Mouse (Mus musculus): ENCODE data around the gene Nckap5. TPM values are rescaled to one million over a fixed set of nuclear protein-coding genes. Genes with fewer than 3 reads are reported as not detected.

Nckap5 gene
- total and polyA plus RNA-seq, 3 experiments, result not detected

DNA sequence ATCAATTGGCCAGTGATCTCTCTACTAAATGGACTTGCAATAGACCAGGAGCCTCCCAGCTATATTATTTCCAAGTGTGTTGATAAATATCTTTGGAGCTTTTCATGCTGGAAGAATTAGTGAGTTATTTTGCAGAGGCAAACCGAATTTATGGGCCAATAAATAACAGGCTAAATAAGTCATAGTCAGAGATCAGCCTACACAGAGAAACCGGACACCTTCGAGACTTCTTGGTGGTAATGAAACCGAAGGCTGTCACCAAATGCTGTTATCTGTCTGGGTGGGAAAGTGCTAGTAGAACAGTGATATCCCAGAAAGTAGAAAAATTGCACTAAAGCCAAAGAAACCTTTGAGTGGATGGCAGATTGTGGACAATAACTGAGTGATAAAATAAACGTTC is 213.6 kb downstream of the Nckap5 start:
- Histone ChIP-seq H3K9ac (ENCODE audit: insufficient read depth, low read depth) (no peak overlapping the region), H3K36me3 (replicated peaks in 1 of 2; ENCODE audit: control insufficient read depth in 1 of 2, insufficient read depth in 1 of 2, low read length in 1 of 2) (no peaks in the 10 kb centered on the region), H3K9me3 (replicated peaks; ENCODE audit: low read length) (peaks cover 57% of the 10 kb centered on the region), H3K4me1 (ENCODE audit: control insufficient read depth in 1 of 2, insufficient read depth in 2 of 2) (no peaks in the 10 kb centered on the region), H3K4me2 (ENCODE audit: insufficient read depth, low read depth, poor library complexity, severe bottlenecking) (no peak overlapping the region), H3K79me2 (replicated peaks; ENCODE audit: control insufficient read depth, extremely low read depth, insufficient read depth, poor library complexity, severe bottlenecking) (no peaks in the 10 kb centered on the region), H3K27ac (ENCODE audit: insufficient read depth, low read depth) (no peak overlapping the region), H3K27me3 (replicated peaks) (no peaks in the 10 kb centered on the region), H3K4me3 (replicated peaks in 1 of 3; ENCODE audit: low read depth in 2 of 3, low read length in 2 of 3, poor library complexity in 1 of 3) (no peak overlapping the region)
- in situ Hi-C loops (cut with MboI; ENCODE audit: low pct_ligation_motif_present, low pct_unique_long_range_greater_than_20kb, low sequenced_read_pairs), result no loop called here
- dilution Hi-C loops (cut with MboI; ENCODE audit: extremely low pct_ligation_motif_present, extremely low pct_unique_long_range_greater_than_20kb, low sequenced_read_pairs), result no loop called here
- TF ChIP-seq POLR2A (IDR thresholded peaks at IDR 0.05; ENCODE audit: low read depth, low read length) (no peak), KAT2A (IDR thresholded peaks at IDR 0.05; ENCODE audit: insufficient replicate concordance, low read length) (no peak), RCOR1 (conservative IDR thresholded peaks at IDR 0.05; ENCODE audit: low read depth, low read length) (no peak), NRF1 (IDR thresholded peaks at IDR 0.05; ENCODE audit: low read depth, low read length) (no peak), TBP (conservative IDR thresholded peaks at IDR 0.05; ENCODE audit: low read depth, low read length) (no peak), POLR2AphosphoS2 (IDR thresholded peaks at IDR 0.05; ENCODE audit: low read depth, low read length) (no peak), HCFC1 (IDR thresholded peaks at IDR 0.05; ENCODE audit: low read depth, low read length) (no peak), ZNF384 (IDR thresholded peaks at IDR 0.05; ENCODE audit: low read depth, low read length) (no peak), MEF2A (IDR thresholded peaks at IDR 0.05; ENCODE audit: borderline replicate concordance, low read depth, low read length) (no peak), NELFE (IDR thresholded peaks at IDR 0.05; ENCODE audit: low read depth, low read length) (no peak), USF2 (conservative IDR thresholded peaks at IDR 0.05; ENCODE audit: low read depth, low read length) (no peak), USF1 (IDR thresholded peaks at IDR 0.05; ENCODE audit: low read depth, low read length) (no peak), EP300 (IDR thresholded peaks at IDR 0.05; ENCODE audit: low read length) (no peak), UBTF (IDR thresholded peaks at IDR 0.05; ENCODE audit: low read depth, low read length) (no peak), SMC3 (IDR thresholded peaks at IDR 0.05; ENCODE audit: low read depth, low read length) (no peak), TCF12 (IDR thresholded peaks at IDR 0.05; ENCODE audit: low read depth, low read length) (no peak), ZKSCAN1 (IDR thresholded peaks at IDR 0.05; ENCODE audit: borderline replicate concordance, low read depth, low read length) (no peak), CTCF (conservative IDR thresholded peaks at IDR 0.05 in 1 of 2, IDR thresholded peaks at IDR 0.05 in 1 of 2; ENCODE audit: low read depth in 2 of 2, low read length in 2 of 2) (no peak), GABPA (IDR thresholded peaks at IDR 0.05; ENCODE audit: insufficient replicate concordance, low read depth, low read length) (no peak), MAFK (IDR thresholded peaks at IDR 0.05; ENCODE audit: insufficient replicate concordance, low read length) (no peak)
- DNase-seq (ENCODE audit: extremely low read depth), result no peak

DNA sequence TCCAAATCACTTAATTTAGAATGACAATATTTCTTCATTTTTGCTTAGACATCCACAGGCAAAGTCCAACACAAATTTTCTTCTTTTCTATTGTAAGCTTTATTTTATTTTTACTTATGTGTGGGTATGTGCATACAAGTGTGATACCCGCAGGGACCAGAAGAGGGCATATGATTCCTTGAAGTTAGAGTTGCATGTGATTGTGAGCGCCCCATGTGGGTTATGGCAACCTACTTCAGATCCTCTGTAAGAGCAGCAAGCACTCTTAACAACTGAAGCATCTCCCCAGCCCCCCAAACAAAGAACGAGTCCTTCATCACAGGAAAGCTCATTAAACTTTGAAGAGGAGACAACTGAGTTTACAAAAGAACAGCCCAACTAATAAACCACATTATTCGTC is 217.7 kb downstream of the Nckap5 start:
- H3K36me3 ChIP-seq (replicated peaks in 1 of 2; ENCODE audit: control insufficient read depth in 1 of 2, insufficient read depth in 1 of 2, low read length in 1 of 2), result no peaks in the 10 kb centered on the region
- TF ChIP-seq TCF12 (IDR thresholded peaks at IDR 0.05; ENCODE audit: low read depth, low read length), result no peak
- no peak for TF ChIP-seq NRF1 (IDR thresholded peaks at IDR 0.05; ENCODE audit: low read depth, low read length)
- no peak for TF ChIP-seq UBTF (IDR thresholded peaks at IDR 0.05; ENCODE audit: low read depth, low read length)
- TF ChIP-seq CHD1 (IDR thresholded peaks at IDR 0.05; ENCODE audit: low read depth, low read length), result no peak
- no peak for TF ChIP-seq PAX5 (IDR thresholded peaks at IDR 0.05; ENCODE audit: low read length)
- TF ChIP-seq BHLHE40 (IDR thresholded peaks at IDR 0.05; ENCODE audit: low read depth, low read length), result no peak
- no peak for TF ChIP-seq ZNF384 (IDR thresholded peaks at IDR 0.05; ENCODE audit: low read depth, low read length)
- no peak for TF ChIP-seq CTCF (conservative IDR thresholded peaks at IDR 0.05 in 1 of 2, IDR thresholded peaks at IDR 0.05 in 1 of 2; ENCODE audit: low read depth in 2 of 2, low read length in 2 of 2)
- TF ChIP-seq MXI1 (IDR thresholded peaks at IDR 0.05; ENCODE audit: low read depth, low read length), result no peak
- no peak for TF ChIP-seq GABPA (IDR thresholded peaks at IDR 0.05; ENCODE audit: insufficient replicate concordance, low read depth, low read length)
- no peak for TF ChIP-seq RCOR1 (conservative IDR thresholded peaks at IDR 0.05; ENCODE audit: low read depth, low read length)
- no peak for TF ChIP-seq MEF2A (IDR thresholded peaks at IDR 0.05; ENCODE audit: borderline replicate concordance, low read depth, low read length)
- H3K4me3 ChIP-seq (replicated peaks in 1 of 3; ENCODE audit: low read depth in 2 of 3, low read length in 2 of 3, poor library complexity in 1 of 3), result no peak overlapping the region
- H3K9ac ChIP-seq (ENCODE audit: insufficient read depth, low read depth), result no peak overlapping the region
- no peaks in the 10 kb centered on the region for H3K79me2 ChIP-seq (replicated peaks; ENCODE audit: control insufficient read depth, extremely low read depth, insufficient read depth, poor library complexity, severe bottlenecking)
- no peak overlapping the region for H3K27ac ChIP-seq (ENCODE audit: insufficient read depth, low read depth)
- dilution Hi-C loops (cut with MboI; ENCODE audit: extremely low pct_ligation_motif_present, extremely low pct_unique_long_range_greater_than_20kb, low sequenced_read_pairs), result no loop called here
- H3K4me1 ChIP-seq (ENCODE audit: control insufficient read depth in 1 of 2, insufficient read depth in 2 of 2), result no peaks in the 10 kb centered on the region
- no peak for DNase-seq (ENCODE audit: extremely low read depth)
- in situ Hi-C loops (cut with MboI; ENCODE audit: low pct_ligation_motif_present, low pct_unique_long_range_greater_than_20kb, low sequenced_read_pairs), result no loop called here
- peaks cover 44% of the 10 kb centered on the region for H3K9me3 ChIP-seq (replicated peaks; ENCODE audit: low read length)
- H3K4me2 ChIP-seq (ENCODE audit: insufficient read depth, low read depth, poor library complexity, severe bottlenecking), result no peak overlapping the region
- no peaks in the 10 kb centered on the region for H3K27me3 ChIP-seq (replicated peaks)
